Mouse (Mus musculus) hindbrain, embryonic 10.5 days (tissue): ENCODE data around the gene Lsm4. TPM values are rescaled to one million over a fixed set of nuclear protein-coding genes. Genes with fewer than 3 reads are reported as not detected.

Source experiments
- DNase-seq: peaks from one replicate; pipeline ENCODE4 v3.0.0-alpha.2; 2017; ENCODE audit warnings: low spot score
- H3K27ac ChIP-seq: fragments of 300-500 bp; sonication (generic); 2 replicates; pipeline ENCODE4 v1.5.1; 2016; ENCODE audit warnings: mild to moderate bottlenecking, moderate library complexity
- H3K27me3 ChIP-seq: fragments of 300-500 bp; sonication (generic); 2 replicates; pipeline ENCODE4 v1.6.1; 2016; ENCODE audit warnings: mild to moderate bottlenecking; ENCODE audit not compliant: poor library complexity, insufficient read depth, severe bottlenecking
- H3K36me3 ChIP-seq: fragments of 300-500 bp; sonication (generic); 2 replicates; pipeline ENCODE4 v1.6.1; 2016; ENCODE audit warnings: mild to moderate bottlenecking, moderate library complexity
- H3K4me1 ChIP-seq: fragments of 300-500 bp; sonication (generic); replicated peaks from 2 replicates; pipeline ENCODE4 v1.6.1; 2016; ENCODE audit warnings: mild to moderate bottlenecking
- H3K4me3 ChIP-seq: fragments of 300-500 bp; sonication (generic); 2 replicates; pipeline ENCODE4 v1.5.1; 2016; ENCODE audit warnings: mild to moderate bottlenecking, moderate library complexity
- H3K9me3 ChIP-seq: fragments of 300-500 bp; sonication (generic); 2 replicates; pipeline ENCODE4 v1.6.1; 2016; ENCODE audit warnings: mild to moderate bottlenecking, moderate library complexity
- WGBS: fragments of 180-500 bp; shearing (Covaris S2); methylation state at CpG from one replicate; pipeline ENCODE4 v1.1.7; 2016; 5-methylcytosine and 5-hydroxymethylcytosine counted together
- polyA plus RNA-seq: library from polyadenylated mRNA; unstranded; fragments of >200 nt; fragmentation: Nextera tagmentation; extraction: Ambion mirVana; gene quantifications from 2 replicates; pipeline ENCODE4 v1.2.1, GENCODE M21; 2016

Gene Lsm4
- polyA plus RNA-seq, 1 experiment from 2014 or later = 344 TPM

DNA sequence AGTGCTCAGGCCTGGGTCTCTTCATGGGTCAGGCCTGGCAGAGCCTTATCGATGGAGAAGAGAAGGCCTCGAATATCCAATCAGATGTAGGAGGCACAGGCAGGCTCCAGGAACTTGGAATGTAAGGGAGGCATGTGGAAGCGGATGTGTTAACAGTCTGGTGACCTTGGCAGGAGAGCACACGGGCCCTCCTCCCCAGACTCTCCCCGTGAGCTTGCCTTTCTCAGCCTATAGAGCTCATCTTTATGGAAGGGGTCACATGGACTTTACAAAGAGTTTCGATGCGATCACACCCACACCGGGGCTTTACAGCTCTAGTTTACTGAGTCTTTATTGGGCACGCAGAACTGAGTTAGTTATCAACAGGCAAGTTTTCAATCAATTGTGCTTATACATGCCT lies 34.3 kb upstream of the Lsm4 start:
- Histone ChIP-seq H3K36me3 (no peaks in the 10 kb centered on the region), H3K27me3 (no peaks in the 10 kb centered on the region), H3K27ac (no peak overlapping the region), H3K9me3 (no peaks in the 10 kb centered on the region), H3K4me1 (peaks cover 11% of the 10 kb centered on the region), H3K4me3 (no peak overlapping the region)
- DNase-seq = no peak
- WGBS = 78% methylated on average over 9 of the region's 9 CpGs

DNA sequence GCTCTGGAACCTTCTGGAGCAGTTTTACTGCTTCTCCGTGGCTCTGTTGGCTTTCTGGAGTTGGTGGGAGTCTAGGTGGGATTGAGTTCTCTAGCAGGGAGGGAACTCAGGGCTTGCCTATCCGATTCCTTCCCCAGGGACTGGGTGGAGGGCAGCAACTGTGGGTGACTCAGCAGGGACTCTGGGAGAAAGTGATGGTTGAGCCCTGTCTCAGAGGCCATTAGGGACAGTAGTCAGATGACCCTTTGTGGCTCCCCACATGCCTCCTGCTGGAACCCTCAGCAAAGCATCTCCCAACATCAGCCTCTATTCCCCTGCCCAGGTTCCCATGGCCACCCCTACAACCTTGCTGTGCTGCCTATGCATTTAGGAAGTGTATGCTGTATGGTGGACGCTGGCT lies 30.0 kb upstream of the Lsm4 start:
- no peak for DNase-seq
- Histone ChIP-seq H3K4me3 (no peak overlapping the region), H3K4me1 (peaks cover 31% of the 10 kb centered on the region), H3K9me3 (no peaks in the 10 kb centered on the region), H3K27me3 (no peaks in the 10 kb centered on the region), H3K36me3 (no peaks in the 10 kb centered on the region), H3K27ac (no peak overlapping the region)
- WGBS = 67% methylated on average over 3 of the region's 3 CpGs

DNA sequence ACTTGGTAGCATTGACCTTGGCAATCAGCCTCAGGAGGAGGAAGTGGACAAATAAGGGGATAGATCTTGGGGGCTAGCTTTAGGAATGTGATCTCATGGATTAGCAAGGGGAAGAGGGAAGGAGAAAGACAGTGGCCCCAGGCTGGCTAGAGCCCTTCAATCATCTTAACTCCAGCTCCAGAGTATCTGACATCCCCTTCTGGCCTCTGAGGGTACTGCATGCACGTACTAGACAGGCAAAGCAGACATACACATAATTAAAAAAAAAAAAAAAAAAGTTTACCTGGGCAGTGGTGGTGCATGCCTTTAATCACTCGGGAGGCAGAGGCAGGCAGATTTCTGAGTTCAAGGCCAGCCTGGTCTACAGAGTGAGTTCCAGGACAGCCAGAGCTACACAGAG lies 29.0 kb upstream of the Lsm4 start:
- Histone ChIP-seq H3K4me3 (no peak overlapping the region), H3K27me3 (no peaks in the 10 kb centered on the region), H3K4me1 (peaks cover 42% of the 10 kb centered on the region), H3K9me3 (no peaks in the 10 kb centered on the region), H3K27ac (no peak overlapping the region), H3K36me3 (peaks cover 8% of the 10 kb centered on the region)
- no peak for DNase-seq
- 83% methylated on average over 2 of the region's 2 CpGs for WGBS

DNA sequence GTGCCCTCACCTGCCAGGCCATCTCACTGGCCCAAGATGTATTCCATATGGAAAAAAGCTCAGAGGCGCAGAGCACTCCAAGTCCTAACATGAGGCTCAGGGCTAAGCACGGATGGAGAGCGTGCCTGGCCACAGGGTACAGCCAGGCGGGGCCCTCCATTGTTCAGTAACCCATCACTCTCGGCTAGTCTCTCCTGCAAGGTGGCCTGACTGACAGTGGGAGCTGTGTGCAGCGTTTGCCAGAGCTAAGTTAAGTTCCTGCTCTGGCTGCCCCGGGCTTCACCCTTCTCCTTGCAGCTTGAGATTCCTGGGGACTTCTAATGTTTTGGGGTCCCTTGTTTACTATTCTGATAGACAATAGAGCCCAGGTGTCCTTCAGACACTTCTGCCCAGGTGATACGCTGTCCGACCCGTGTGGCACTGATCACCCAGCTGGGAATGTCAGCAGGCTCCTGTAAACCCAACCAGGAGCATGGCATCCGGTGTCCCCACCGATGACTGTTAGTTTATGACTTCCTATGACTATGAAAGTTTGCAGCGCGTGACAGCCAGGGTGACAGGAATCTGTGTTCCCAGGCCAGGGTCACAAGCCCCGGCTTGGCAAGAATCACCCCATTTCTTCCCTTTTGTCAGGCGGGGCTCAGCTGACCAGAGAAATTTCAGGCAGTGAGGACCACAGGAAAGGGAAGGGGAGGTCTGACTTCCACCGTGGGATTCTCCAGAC lies 27.4 kb upstream of the Lsm4 start:
- Histone ChIP-seq H3K4me1 (peaks cover 50% of the 10 kb centered on the region), H3K9me3 (no peaks in the 10 kb centered on the region), H3K4me3 (no peak overlapping the region), H3K36me3 (peaks cover 24% of the 10 kb centered on the region), H3K27ac (peak overlapping the region; percentile 84; the same call in 1 of the 2 replicates), H3K27me3 (no peaks in the 10 kb centered on the region)
- DNase-seq = no peak
- WGBS = 63% methylated on average over 17 of the region's 17 CpGs

DNA sequence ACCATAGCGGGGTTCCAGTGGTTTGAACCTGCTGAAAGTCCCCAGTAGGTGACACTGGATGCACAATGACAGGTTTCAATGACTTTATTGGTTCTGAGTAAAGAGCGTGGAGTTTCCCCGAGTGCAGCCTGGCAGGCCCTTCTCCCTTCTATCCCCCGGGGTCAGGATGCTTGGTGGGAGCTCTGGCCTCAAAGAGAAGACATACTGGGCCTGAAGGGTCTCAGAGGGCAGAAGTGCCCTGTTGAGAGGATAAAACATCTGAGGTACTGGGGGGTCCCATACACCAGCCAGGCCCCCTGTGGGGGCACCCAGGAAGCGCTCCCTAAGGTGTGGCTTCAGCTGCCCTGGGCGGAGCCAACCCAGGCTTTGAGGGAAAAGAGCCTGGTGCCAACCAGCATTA lies 26.7 kb upstream of the Lsm4 start:
- WGBS = 73% methylated on average over 6 of the region's 6 CpGs
- Histone ChIP-seq H3K4me1 (peaks cover 50% of the 10 kb centered on the region), H3K27ac (peak overlapping the region; percentile 84), H3K36me3 (peaks cover 31% of the 10 kb centered on the region), H3K4me3 (no peak overlapping the region), H3K27me3 (no peaks in the 10 kb centered on the region), H3K9me3 (no peaks in the 10 kb centered on the region)
- no peak for DNase-seq

DNA sequence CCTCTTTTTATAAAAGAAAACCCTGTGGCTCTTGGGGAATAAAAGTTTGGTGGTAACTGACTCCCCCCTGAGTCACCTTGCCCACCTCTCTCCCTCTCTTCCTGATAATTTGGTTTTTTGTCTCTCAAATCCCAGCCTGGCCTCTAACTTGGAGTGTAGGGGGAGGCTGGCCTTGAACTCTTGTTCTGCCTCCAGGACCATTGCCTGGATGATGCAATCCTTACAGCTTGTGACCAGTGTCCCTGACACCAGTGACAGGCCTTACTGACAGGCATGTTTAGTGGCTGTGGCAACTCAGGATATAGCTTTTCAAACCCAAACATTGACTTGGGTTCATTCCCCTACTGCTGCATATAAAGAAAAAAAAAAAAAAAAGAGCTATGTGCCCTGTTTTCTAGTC lies 26.3 kb upstream of the Lsm4 start:
- peaks cover 35% of the 10 kb centered on the region for H3K36me3 ChIP-seq
- no peaks in the 10 kb centered on the region for H3K9me3 ChIP-seq
- DNase-seq = no peak
- H3K27ac ChIP-seq = peak overlapping the region; percentile 84
- no peaks in the 10 kb centered on the region for H3K27me3 ChIP-seq
- H3K4me3 ChIP-seq = no peak overlapping the region
- H3K4me1 ChIP-seq = peaks cover 50% of the 10 kb centered on the region

DNA sequence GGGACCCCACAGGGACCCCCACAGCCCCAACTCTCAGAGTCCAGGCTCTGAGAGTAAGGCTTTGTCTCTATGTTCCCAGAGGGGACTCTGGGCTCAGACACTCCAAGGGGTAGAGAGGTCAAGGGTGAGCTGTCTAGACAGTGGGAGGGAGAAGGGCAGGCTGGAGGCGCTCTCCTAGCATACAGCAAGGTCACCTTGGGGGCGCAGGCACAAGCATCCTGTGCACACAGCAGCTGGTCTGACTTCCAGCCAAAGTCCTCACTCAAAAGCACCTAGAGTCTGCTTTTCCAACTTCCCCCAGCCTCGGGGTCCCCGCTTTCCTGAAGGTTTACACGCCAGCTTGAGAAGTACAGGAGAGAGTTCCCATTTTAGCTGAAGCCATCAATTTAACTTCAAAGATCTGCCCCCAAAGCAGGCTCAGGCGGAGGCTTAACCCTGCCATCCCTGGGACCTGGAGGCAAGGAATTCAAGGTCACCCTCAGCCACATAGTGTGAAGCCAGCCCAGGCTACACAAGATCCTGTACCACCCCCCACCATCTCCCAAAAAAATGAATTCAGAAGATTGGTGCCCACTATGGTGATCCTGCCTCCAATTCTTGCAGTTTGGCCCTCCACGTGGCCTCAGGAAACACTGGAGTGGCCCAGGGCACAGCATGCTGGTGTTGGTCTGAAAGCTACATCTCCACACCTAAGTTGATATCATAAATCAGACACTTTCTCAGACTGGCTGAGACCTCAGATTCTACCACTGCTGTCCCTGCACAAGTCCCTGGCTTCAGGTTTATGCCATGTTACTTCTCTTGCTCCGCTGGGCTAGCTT lies 25.5 kb upstream of the Lsm4 start:
- 51% methylated on average over 8 of the region's 8 CpGs for WGBS
- Histone ChIP-seq H3K27ac (peak overlapping the region; percentile 84), H3K4me3 (peak overlapping the region; percentile 26), H3K27me3 (no peaks in the 10 kb centered on the region), H3K9me3 (no peaks in the 10 kb centered on the region), H3K36me3 (peaks cover 43% of the 10 kb centered on the region), H3K4me1 (peaks cover 54% of the 10 kb centered on the region)
- peak; percentile 64 for DNase-seq

DNA sequence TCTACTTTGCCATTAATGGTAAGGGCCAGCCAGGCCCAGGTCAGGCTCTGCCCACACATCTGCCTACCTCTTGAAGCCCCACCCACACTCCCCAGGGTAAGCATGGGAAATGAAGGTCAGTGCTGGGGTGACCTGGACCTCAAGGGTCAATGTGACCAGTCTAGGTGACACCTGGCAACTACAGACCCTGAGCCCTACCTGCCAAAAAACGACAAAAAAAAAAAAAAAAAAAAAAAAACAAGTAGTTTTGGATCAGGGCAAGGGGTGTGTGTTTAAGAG lies 24.9 kb upstream of the Lsm4 start:
- 23% methylated on average over 1 of the region's 1 CpGs for WGBS
- no peaks in the 10 kb centered on the region for H3K27me3 ChIP-seq
- no peak for DNase-seq
- peak overlapping the region; percentile 84 for H3K27ac ChIP-seq
- no peak overlapping the region for H3K4me3 ChIP-seq
- peaks cover 48% of the 10 kb centered on the region for H3K36me3 ChIP-seq
- H3K9me3 ChIP-seq = no peaks in the 10 kb centered on the region
- peaks cover 56% of the 10 kb centered on the region for H3K4me1 ChIP-seq

DNA sequence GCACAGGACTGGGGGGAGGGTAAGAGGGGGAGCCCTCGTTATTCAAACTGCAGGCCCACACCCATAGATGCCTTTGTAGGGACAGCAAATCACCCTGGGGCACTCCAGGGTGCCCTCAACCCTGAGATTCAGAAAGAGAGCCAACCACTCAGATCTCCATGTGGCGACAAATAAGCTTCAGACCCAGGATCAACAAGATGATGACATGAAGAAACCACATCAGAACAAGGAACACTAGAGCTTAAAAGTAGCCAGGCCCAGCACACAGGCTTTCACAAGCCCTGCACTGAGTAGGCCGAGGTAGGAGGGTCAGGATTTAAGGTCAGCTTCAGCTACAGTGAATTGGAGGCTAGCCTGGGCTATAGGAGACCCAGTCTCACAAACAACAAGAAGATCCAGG lies 24.1 kb upstream of the Lsm4 start:
- H3K4me3 ChIP-seq = no peak overlapping the region
- peak overlapping the region; percentile 63 for H3K27ac ChIP-seq
- H3K4me1 ChIP-seq = peaks cover 60% of the 10 kb centered on the region
- H3K9me3 ChIP-seq = no peaks in the 10 kb centered on the region
- H3K27me3 ChIP-seq = no peaks in the 10 kb centered on the region
- no peak for DNase-seq
- 70% methylated on average over 3 of the region's 3 CpGs for WGBS
- peaks cover 53% of the 10 kb centered on the region for H3K36me3 ChIP-seq

DNA sequence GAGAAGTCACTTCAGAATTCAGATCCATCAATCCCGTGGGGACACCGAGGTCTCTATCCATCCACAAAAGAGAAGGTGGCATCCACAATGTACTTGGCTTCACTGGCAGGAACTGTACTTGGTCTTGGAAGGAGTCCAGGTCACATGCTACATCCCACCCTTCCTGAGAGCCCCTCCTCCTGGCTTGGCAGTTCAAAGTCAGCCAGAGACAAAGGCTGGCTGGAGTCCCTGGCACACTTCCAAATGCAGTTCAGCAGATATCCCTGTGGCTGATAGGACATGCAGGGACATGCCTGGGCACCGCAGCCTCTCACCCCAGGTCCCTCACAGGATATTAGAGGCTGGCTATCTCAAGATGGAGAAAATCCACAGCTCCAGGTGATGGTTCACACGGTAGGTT lies 23.7 kb upstream of the Lsm4 start:
- Histone ChIP-seq H3K9me3 (no peaks in the 10 kb centered on the region), H3K27ac (peak overlapping the region; percentile 63; the same call in 1 of the 2 replicates), H3K36me3 (peaks cover 57% of the 10 kb centered on the region), H3K27me3 (no peaks in the 10 kb centered on the region), H3K4me1 (peaks cover 64% of the 10 kb centered on the region), H3K4me3 (no peak overlapping the region)
- no peak for DNase-seq
- WGBS = 94% methylated on average over 4 of the region's 4 CpGs

DNA sequence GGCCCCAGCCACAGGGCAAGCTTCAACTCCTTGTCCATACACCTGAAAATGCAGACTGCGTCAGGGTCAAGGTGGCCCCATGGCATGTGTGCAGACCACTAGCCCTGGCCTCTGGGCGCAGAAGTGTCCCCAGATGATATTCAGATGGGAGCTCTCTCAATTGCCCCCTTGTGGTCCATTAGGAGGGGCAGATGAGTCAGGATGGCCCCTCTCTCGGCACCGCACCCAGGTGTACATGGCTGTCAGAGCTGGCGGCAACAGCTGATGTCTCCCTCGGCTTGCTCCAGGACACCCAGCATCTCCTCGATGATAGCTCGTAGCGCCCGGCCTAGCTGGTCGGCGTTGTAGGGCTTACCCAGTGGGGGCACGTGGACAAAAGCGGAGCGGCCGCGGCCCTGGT lies 22.7 kb upstream of the Lsm4 start:
- Histone ChIP-seq H3K4me3 (no peak overlapping the region), H3K27ac (peak overlapping the region; percentile 63; the same call in 1 of the 2 replicates), H3K9me3 (no peaks in the 10 kb centered on the region), H3K4me1 (peaks cover 70% of the 10 kb centered on the region), H3K36me3 (peaks cover 67% of the 10 kb centered on the region), H3K27me3 (no peaks in the 10 kb centered on the region)
- 95% methylated on average over 17 of the region's 17 CpGs for WGBS
- no peak for DNase-seq

DNA sequence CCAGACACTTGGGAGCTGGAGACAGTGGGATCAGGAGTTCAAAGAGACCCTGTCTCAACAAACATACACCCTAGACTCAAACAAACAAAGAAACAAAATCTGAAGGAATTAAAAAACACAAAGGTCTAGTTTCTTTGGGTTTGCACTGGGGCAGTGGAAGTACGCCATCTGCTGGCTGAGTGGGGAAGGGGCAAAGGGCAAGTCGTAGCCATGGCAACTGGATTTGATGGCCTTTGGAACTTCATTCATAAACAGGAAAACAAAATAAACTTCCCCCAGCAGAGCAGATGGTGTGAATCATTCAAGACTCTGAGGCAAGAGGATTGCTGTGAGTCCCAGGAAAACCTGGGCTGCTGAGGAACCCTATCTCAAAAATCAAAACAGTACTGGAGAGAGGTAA lies 19.8 kb upstream of the Lsm4 start:
- WGBS = 57% methylated on average over 2 of the region's 2 CpGs
- DNase-seq = peak; percentile 58
- Histone ChIP-seq H3K9me3 (no peaks in the 10 kb centered on the region), H3K4me3 (no peak overlapping the region), H3K27ac (peak overlapping the region; percentile 64; the same call in 1 of the 2 replicates), H3K36me3 (peaks cover 76% of the 10 kb centered on the region), H3K4me1 (peaks cover 70% of the 10 kb centered on the region), H3K27me3 (no peaks in the 10 kb centered on the region)

DNA sequence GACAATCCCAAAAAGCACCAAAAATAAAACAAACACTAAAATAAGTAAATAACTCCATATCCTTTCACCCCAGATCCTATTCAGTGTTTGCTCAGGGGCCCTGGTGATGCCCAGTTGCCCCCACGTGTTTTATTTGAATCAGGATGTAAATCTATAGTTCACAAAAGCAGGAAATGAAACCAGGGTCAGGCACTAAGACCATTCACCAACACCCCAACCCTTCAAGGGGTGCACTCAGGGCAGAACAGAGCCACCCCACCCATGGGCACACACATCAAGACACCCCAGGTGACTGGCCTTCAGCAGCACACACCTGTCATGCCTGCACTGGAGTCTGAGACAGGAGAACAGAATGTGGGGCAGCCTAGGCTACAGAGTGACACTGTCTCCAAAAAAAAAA lies 18.9 kb upstream of the Lsm4 start:
- WGBS = 74% methylated on average over 1 of the region's 1 CpGs
- Histone ChIP-seq H3K4me1 (peaks cover 70% of the 10 kb centered on the region), H3K27ac (peak overlapping the region; percentile 97), H3K9me3 (no peaks in the 10 kb centered on the region), H3K36me3 (peaks cover 67% of the 10 kb centered on the region), H3K4me3 (no peak overlapping the region), H3K27me3 (no peaks in the 10 kb centered on the region)
- no peak for DNase-seq
